Mouse (Mus musculus) heart, embryonic 10.5 days (tissue): ENCODE measurements around the gene Olfr773. TPM values are rescaled to one million over a fixed set of nuclear protein-coding genes. Genes with fewer than 3 reads are reported as not detected.
"Not testable (repeated sequence)": the region's sequence is repeated elsewhere in the genome, so short reads cannot be mapped to it uniquely, and the experiment has no call there.

Experiments used
- DNase-seq: peaks from one replicate; pipeline ENCODE4 v3.0.0-alpha.2; 2017; ENCODE audit warnings: low spot score
- H3K27ac ChIP-seq: fragments of 300-500 bp; sonication (generic); 2 replicates; pipeline ENCODE4 v1.5.1; 2016; ENCODE audit warnings: mild to moderate bottlenecking
- H3K27me3 ChIP-seq: fragments of 300-500 bp; sonication (generic); 2 replicates; pipeline ENCODE4 v1.6.1; 2016; ENCODE audit warnings: mild to moderate bottlenecking; ENCODE audit not compliant: poor library complexity, insufficient read depth, severe bottlenecking
- H3K36me3 ChIP-seq: fragments of 300-500 bp; sonication (generic); 2 replicates; pipeline ENCODE4 v1.6.1; 2016; ENCODE audit warnings: mild to moderate bottlenecking, moderate library complexity
- H3K4me1 ChIP-seq: fragments of 300-500 bp; sonication (generic); 2 replicates; pipeline ENCODE4 v1.6.1; 2016; ENCODE audit warnings: mild to moderate bottlenecking
- H3K4me3 ChIP-seq: fragments of 300-500 bp; sonication (generic); 2 replicates; pipeline ENCODE4 v1.5.1; 2016; ENCODE audit warnings: mild to moderate bottlenecking, moderate library complexity
- H3K9me3 ChIP-seq: fragments of 300-500 bp; sonication (generic); 2 replicates; pipeline ENCODE4 v1.6.1; 2016; ENCODE audit warnings: mild to moderate bottlenecking, moderate library complexity
- WGBS: fragments of 180-500 bp; shearing (Covaris S2); methylation state at CpG from one replicate; pipeline ENCODE4 v1.1.7; 2016; 5-methylcytosine and 5-hydroxymethylcytosine counted together
- polyA plus RNA-seq: library from polyadenylated mRNA; unstranded; fragments of >200 nt; fragmentation: Nextera tagmentation; extraction: Ambion mirVana; gene quantifications from 2 replicates; pipeline ENCODE4 v1.2.1, GENCODE M21; 2016

The Olfr773 gene
- polyA plus RNA-seq, result not detected in 2 replicates

DNA sequence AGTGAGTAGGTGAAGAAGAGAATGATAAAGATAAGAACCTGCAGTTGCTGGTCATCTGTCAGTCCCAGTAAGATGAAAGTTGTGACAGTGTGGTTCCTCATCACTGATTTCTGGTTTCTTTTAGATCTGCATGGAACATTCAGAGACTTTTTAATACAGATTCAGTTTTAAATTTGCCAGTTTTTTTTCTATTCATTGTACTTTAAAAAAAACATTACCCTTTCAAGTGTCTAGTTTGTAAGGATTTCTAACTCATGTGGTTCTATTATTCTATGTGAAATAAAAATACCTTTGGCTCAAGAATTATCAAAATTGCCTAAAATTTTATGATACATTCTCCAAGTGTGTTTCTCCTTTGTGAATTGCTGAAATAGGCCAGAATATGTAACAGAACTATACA, at the start of gene Olfr773:
Olfr773 (minus strand) TSS at position 101 of the 400 bp plus-strand sequence.
- not testable (repeated sequence) for H3K4me3 ChIP-seq, H3K27me3 ChIP-seq, DNase-seq, H3K9me3 ChIP-seq, H3K36me3 ChIP-seq, H3K4me1 ChIP-seq, H3K27ac ChIP-seq

DNA sequence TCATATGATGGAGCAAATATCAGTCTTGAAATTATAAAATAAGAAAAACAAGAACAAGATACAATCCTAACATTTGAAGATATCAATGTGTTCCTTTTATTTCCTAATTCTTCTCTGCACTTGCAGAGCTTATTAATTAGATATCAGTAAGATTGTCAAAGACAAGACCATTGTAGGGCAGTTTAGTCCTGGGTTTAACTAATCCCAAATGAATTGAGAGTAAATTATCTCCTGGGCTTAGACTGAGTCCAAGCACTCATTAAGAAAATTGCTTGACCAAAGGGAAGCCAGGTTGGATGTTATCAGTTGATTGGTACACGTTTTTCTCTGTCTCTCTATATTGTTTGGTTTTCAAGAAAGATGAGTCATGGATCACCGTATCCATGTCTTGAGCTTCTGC, 48.7 kb upstream of the Olfr773 start, which contains the start of gene Olfr774:
Olfr774 (plus strand) TSS at position 301 of the 400 bp plus-strand sequence.
- DNase-seq, result no peak
- H3K27me3 ChIP-seq, result no peaks in the 10 kb centered on the region
- H3K36me3 ChIP-seq, result no peaks in the 10 kb centered on the region
- H3K27ac ChIP-seq, result no peak within 1 kb of the TSS
- H3K4me3 ChIP-seq, result no peak within 1 kb of the TSS
- H3K4me1 ChIP-seq, result no peaks in the 10 kb centered on the region
- H3K9me3 ChIP-seq, result no peaks in the 10 kb centered on the region
- 66% methylated on average over 2 of the region's 2 CpGs for WGBS

DNA sequence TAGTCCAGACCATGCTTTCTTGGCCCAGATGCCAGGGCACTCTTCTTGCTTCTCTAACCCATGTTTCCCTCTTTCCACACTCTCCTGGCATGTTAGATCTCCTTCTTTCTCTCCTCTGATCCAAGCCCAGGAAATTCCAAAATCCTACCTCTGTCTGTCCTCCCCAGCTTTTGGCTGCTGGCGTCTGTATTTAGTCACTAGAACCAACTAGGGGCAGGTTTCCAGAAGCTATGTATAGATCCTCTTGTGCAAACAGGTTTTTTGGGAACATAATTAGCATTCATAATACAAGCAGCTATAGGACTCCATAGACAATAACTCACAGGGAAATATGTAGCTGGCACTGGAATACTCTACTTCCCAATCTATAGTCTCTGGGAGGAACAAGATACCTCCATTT, 43.5 kb upstream of the Olfr773 start:
- 72% methylated on average over 1 of the region's 1 CpGs for WGBS
- Histone ChIP-seq H3K36me3 (no peaks in the 10 kb centered on the region), H3K9me3 (no peaks in the 10 kb centered on the region), H3K27ac (no peak overlapping the region), H3K27me3 (no peaks in the 10 kb centered on the region), H3K4me1 (no peaks in the 10 kb centered on the region), H3K4me3 (no peak overlapping the region)
- no peak for DNase-seq

DNA sequence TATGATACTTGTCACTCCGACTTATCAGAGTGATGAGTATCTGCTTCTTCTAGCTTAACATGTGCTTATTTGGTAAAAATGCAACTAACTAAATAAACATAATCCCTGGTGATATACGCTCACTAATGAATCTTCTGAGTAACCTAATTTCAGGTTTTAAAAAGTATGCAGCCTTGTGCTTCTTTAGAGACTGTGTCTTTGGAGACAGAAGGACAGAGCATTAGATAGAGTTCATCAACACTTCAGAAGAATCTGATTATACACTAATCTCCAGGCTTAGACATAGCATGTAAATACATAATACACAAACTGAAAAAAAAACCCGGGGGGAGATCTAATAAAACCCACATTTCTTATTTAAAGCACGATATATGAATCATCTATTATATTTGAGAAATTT, 9.4 kb downstream of the Olfr773 start, which contains the start of gene Olfr772:
Olfr772 (minus strand) TSS at position 101 of the 400 bp plus-strand sequence.
- not testable (repeated sequence) for H3K27me3 ChIP-seq, H3K9me3 ChIP-seq, DNase-seq, H3K27ac ChIP-seq, H3K4me1 ChIP-seq, H3K36me3 ChIP-seq, H3K4me3 ChIP-seq
- WGBS, result 75% methylated on average over 4 of the region's 4 CpGs

DNA sequence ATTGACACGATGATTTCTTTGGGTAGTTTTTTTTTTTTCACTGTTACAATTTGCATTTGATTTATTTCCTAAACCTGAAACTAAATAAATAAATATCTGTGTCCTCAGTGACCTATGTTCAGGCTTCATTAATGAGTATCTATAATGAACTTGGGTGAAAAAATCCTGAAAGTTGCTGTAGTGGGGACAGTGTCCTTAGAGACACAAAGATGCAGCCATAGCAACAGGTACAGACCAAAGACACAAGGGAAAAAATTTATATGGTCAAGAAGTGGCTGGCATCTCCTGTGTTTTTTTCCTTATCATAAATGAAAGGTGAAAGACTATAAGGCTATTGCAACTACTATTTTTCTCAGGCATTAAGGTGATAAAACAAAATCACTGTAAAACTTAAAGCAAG, 22.6 kb downstream of the Olfr773 start, which contains the start of gene Olfr771:
Olfr771 (minus strand) TSS at position 101 of the 400 bp plus-strand sequence.
- no peak within 1 kb of the TSS for H3K4me3 ChIP-seq
- H3K27me3 ChIP-seq, result no peaks in the 10 kb centered on the region
- H3K4me1 ChIP-seq, result no peaks in the 10 kb centered on the region
- 76% methylated on average over 1 of the region's 1 CpGs for WGBS
- no peaks in the 10 kb centered on the region for H3K9me3 ChIP-seq
- no peak within 1 kb of the TSS for H3K27ac ChIP-seq
- DNase-seq, result no peak
- no peaks in the 10 kb centered on the region for H3K36me3 ChIP-seq

DNA sequence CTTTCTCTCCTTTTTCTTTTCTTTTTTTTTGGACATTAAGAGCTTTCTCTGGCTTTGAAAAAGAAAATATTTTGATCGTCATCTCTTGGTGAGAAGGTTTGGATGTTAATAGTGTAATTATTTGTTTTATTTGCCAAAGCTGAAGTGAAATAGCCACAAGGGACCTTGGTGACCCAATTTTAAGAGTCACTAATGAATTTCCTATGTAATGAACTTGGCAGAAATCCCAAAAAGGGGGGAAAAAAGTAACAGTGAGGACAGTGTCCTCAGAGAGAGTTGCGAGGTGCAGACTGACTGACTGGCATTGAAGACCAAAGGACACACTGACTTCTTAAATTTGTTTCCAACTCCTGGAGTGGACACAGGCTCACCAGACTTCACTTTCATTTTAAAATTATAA, 48.3 kb downstream of the Olfr773 start, which contains the start of gene Olfr770:
Olfr770 (minus strand) TSS at position 101 of the 400 bp plus-strand sequence.
- Histone ChIP-seq H3K27me3 (no peaks in the 10 kb centered on the region), H3K4me1 (no peaks in the 10 kb centered on the region)
- 88% methylated on average over 2 of the region's 2 CpGs for WGBS

More for the DNA sequence above, 48.3 kb downstream of the Olfr773 start, which contains the start of gene Olfr770:
- no peak for DNase-seq
- no peaks in the 10 kb centered on the region for H3K9me3 ChIP-seq
- H3K4me3 ChIP-seq, result no peak within 1 kb of the TSS
- H3K27ac ChIP-seq, result no peak within 1 kb of the TSS
- no peaks in the 10 kb centered on the region for H3K36me3 ChIP-seq

Other genes starting within 250 kb of the Olfr773 start
- not detected in 2 replicates for gene Mettl7b, start 226.4 kb downstream of the Olfr773 start, polyA plus RNA-seq
- gene Olfr9, start 198.0 kb downstream of the Olfr773 start, polyA plus RNA-seq, result not detected in 2 replicates
- not detected in 2 replicates for gene Olfr763, start 176.6 kb downstream of the Olfr773 start, polyA plus RNA-seq
- not detected in 2 replicates for gene Olfr764-ps1, start 147.5 kb downstream of the Olfr773 start, polyA plus RNA-seq
- gene Olfr765, start 137.4 kb downstream of the Olfr773 start, polyA plus RNA-seq, result not detected in 2 replicates
- not detected in 2 replicates for gene Olfr766-ps1, start 118.4 kb downstream of the Olfr773 start, polyA plus RNA-seq
- not detected in 2 replicates for gene Olfr767, start 104.5 kb downstream of the Olfr773 start, polyA plus RNA-seq
- not detected in 2 replicates for gene Olfr768, start 88.0 kb downstream of the Olfr773 start, polyA plus RNA-seq
- gene Olfr769, start 69.6 kb downstream of the Olfr773 start, polyA plus RNA-seq, result not detected in 2 replicates
- gene Olfr770, start 48.4 kb downstream of the Olfr773 start, polyA plus RNA-seq, result not detected in 2 replicates
- gene Olfr771, start 22.7 kb downstream of the Olfr773 start, polyA plus RNA-seq, result not detected in 2 replicates
- not detected in 2 replicates for gene Olfr772, start 9.5 kb downstream of the Olfr773 start, polyA plus RNA-seq
- not detected in 2 replicates for gene Olfr774, start 48.8 kb upstream of the Olfr773 start, polyA plus RNA-seq
- not detected in 2 replicates for gene Olfr775, start 61.0 kb upstream of the Olfr773 start, polyA plus RNA-seq
- gene Olfr776, start 71.7 kb upstream of the Olfr773 start, polyA plus RNA-seq, result not detected in 2 replicates
- not detected in 2 replicates for gene Olfr777, start 84.1 kb upstream of the Olfr773 start, polyA plus RNA-seq
- not detected in 2 replicates for gene Olfr780, start 130.7 kb upstream of the Olfr773 start, polyA plus RNA-seq
- not detected in 2 replicates for gene Olfr781, start 141.4 kb upstream of the Olfr773 start, polyA plus RNA-seq
- not detected in 2 replicates for gene Olfr782, start 161.4 kb upstream of the Olfr773 start, polyA plus RNA-seq
- gene Olfr784, start 196.7 kb upstream of the Olfr773 start, polyA plus RNA-seq, result 0.05 TPM in 1 of 2 replicates, not detected in the other
- not detected in 2 replicates for gene Olfr785, start 218.0 kb upstream of the Olfr773 start, polyA plus RNA-seq
- not detected in 2 replicates for gene Olfr786, start 239.9 kb upstream of the Olfr773 start, polyA plus RNA-seq